Comparison of ENCODE assay signal across 16 mouse cellular contexts in genomic region chr4:152733017-152733416, GRCm38 (mm10).
"Had no signal": no experiment of that assay in that cellular context is flagged by ENCODE, and none has a peak within 500 bp of the region (broad histone marks: within the 10 kb centered on the region; RNA-seq: fewer than 3 reads in every experiment).

No protein-coding gene starts in this region.

- H3K4me3 ChIP-seq: limb, embryonic 15.5 days; liver, embryonic 12.5 days; myocyte; neural tube, embryonic 13.5 days; neural tube, embryonic 15.5 days had no signal

- H3K9ac ChIP-seq: limb, embryonic 15.5 days; liver, embryonic 12.5 days; liver, embryonic 14.5 days; lung, embryonic 14.5 days; neural tube, embryonic 13.5 days; neural tube, embryonic 15.5 days had no signal

- H3K4me1 ChIP-seq: limb, embryonic 15.5 days; liver, embryonic 12.5 days; neural tube, embryonic 13.5 days had no signal

- H3K4me2 ChIP-seq: limb, embryonic 15.5 days; liver, embryonic 12.5 days; lung, embryonic 14.5 days; neural tube, embryonic 13.5 days; neural tube, embryonic 15.5 days had no signal

- H3K27me3 ChIP-seq: limb, embryonic 15.5 days; liver, embryonic 12.5 days; neural tube, embryonic 13.5 days; neural tube, embryonic 15.5 days had no signal

- H3K27ac ChIP-seq: limb, embryonic 15.5 days; liver, embryonic 12.5 days; liver, embryonic 14.5 days; neural tube, embryonic 13.5 days; neural tube, embryonic 15.5 days had no signal

- ATAC-seq: liver, embryonic 12.5 days had no signal

- H3K9me3 ChIP-seq: limb, embryonic 15.5 days; neural tube, embryonic 13.5 days; neural tube, embryonic 15.5 days had no signal

- DNase-seq: lung, adult 18-20 months; lung, embryonic 14.5 days; lung, postnatal 10 days; retina, postnatal 1 day; right cerebral cortex, adult 18-20 months; right cerebral cortex, postnatal 25 days; right cerebral cortex, postnatal 4 days; thymus, adult 18-20 months; thymus, postnatal 14 days; thymus, postnatal 36 days had no signal

- H3K36me3 ChIP-seq: limb, embryonic 15.5 days; liver, embryonic 12.5 days; neural tube, embryonic 13.5 days; neural tube, embryonic 15.5 days had no signal
